Mouse (Mus musculus) left cerebral cortex, adult 9 months (tissue): ENCODE measurements around the gene Nup133.
A peak's percentile ranks its signal among the peaks of the same experiment; 100 is the strongest.

Experiments
- DNase-seq, 2 experiments: peaks; one replicate each; pipeline ENCODE4 v3.0.0; 2022; ENCODE audit warnings: low spot score in 2 of 2

Nup133 gene

GRCm38 (mm10) chr8:123953686-123954085, 4.6 kb upstream of the Nup133 start:
- no peak for DNase-seq

- DNase-seq = peak in 1 of 2 experiments; percentile 49
These were observed 1.2 kb upstream of the Nup133 start for GRCm38 (mm10) chr8:123950077-123950802.

GRCm38 (mm10) chr8:123949686-123949986, 571 bp upstream of the Nup133 start:
- no peak for DNase-seq

GRCm38 (mm10) chr8:123929026-123929425, 20.0 kb downstream of the Nup133 start:
- DNase-seq = no peak

- DNase-seq = no peak
These were observed 23.4 kb downstream of the Nup133 start for GRCm38 (mm10) chr8:123925671-123926070.

- DNase-seq = peak; percentile 59 to 90
These were observed 24.3 kb downstream of the Nup133 start for GRCm38 (mm10) chr8:123924719-123925118.

- no peak for DNase-seq
These were observed 34.4 kb downstream of the Nup133 start for GRCm38 (mm10) chr8:123914635-123915034.

- peak; percentile 52 to 64 for DNase-seq
These were observed 36.8 kb downstream of the Nup133 start for GRCm38 (mm10) chr8:123912265-123912664.

GRCm38 (mm10) chr8:123907604-123908003, 41.5 kb downstream of the Nup133 start:
- no peak for DNase-seq

GRCm38 (mm10) chr8:123902653-123903052, 46.4 kb downstream of the Nup133 start:
- DNase-seq = no peak

GRCm38 (mm10) chr8:123899366-123899765, 49.7 kb downstream of the Nup133 start:
- DNase-seq = no peak

GRCm38 (mm10) chr8:123898576-123898975, 50.5 kb downstream of the Nup133 start:
- no peak for DNase-seq

GRCm38 (mm10) chr8:123896774-123897173, 52.3 kb downstream of the Nup133 start:
- no peak for DNase-seq

GRCm38 (mm10) chr8:123896366-123896761, 52.7 kb downstream of the Nup133 start:
- DNase-seq = no peak

- DNase-seq = no peak
These were observed 53.2 kb downstream of the Nup133 start for GRCm38 (mm10) chr8:123895680-123896365.

GRCm38 (mm10) chr8:123895230-123895629, 53.8 kb downstream of the Nup133 start:
- no peak for DNase-seq

- no peak for DNase-seq
These were observed 54.5 kb downstream of the Nup133 start, which contains the start of gene Acta1 for GRCm38 (mm10) chr8:123894502-123895097. Gene Acta1, minus strand, starts transcription at chr8:123894751.

- no peak for DNase-seq
These were observed 55.7 kb downstream of the Nup133 start for GRCm38 (mm10) chr8:123893413-123893812.

- no peak for DNase-seq
These were observed 56.4 kb downstream of the Nup133 start for GRCm38 (mm10) chr8:123892586-123893155.

GRCm38 (mm10) chr8:123891883-123892585, 57.0 kb downstream of the Nup133 start:
- peak; percentile 75 to 86 for DNase-seq

GRCm38 (mm10) chr8:123891271-123891670, 57.8 kb downstream of the Nup133 start:
- DNase-seq = no peak

GRCm38 (mm10) chr8:123889797-123890196, 59.3 kb downstream of the Nup133 start:
- DNase-seq = no peak
